Mouse (Mus musculus): ENCODE measurements around the gene Hcrt. TPM values are rescaled to one million over a fixed set of nuclear protein-coding genes. Genes with fewer than 3 reads are reported as not detected.

The Hcrt gene
- polyA plus RNA-seq, 1 experiment from 2014 or later, result 0.26 TPM

GRCm38 (mm10) chr11:100745085-100745484 lies 17.6 kb downstream of the Hcrt start:
- no peaks in the 10 kb centered on the region for H3K9me3 ChIP-seq (replicated peaks)
- 16% methylated on average over 6 of the region's 6 CpGs for WGBS
- H3K27me3 ChIP-seq (ENCODE audit: low read depth, poor library complexity, severe bottlenecking), result peaks cover 21% of the 10 kb centered on the region
- DNase-seq (ENCODE audit: low spot score), result peak; percentile 45
- H3K4me3 ChIP-seq, result no peak overlapping the region
- no peak overlapping the region for H3K27ac ChIP-seq (replicated peaks)
- H3K4me1 ChIP-seq, result no peaks in the 10 kb centered on the region
- no peaks in the 10 kb centered on the region; the same call in 1 of the 2 replicates for H3K36me3 ChIP-seq

GRCm38 (mm10) chr11:100741348-100741747 lies 21.4 kb downstream of the Hcrt start:
- Histone ChIP-seq H3K9me3 (replicated peaks) (no peaks in the 10 kb centered on the region), H3K27ac (replicated peaks) (no peak overlapping the region), H3K27me3 (ENCODE audit: low read depth, poor library complexity, severe bottlenecking) (no peaks in the 10 kb centered on the region), H3K4me3 (no peak overlapping the region), H3K4me1 (peaks cover 20% of the 10 kb centered on the region), H3K36me3 (no peaks in the 10 kb centered on the region)
- no peak for DNase-seq (ENCODE audit: low spot score)
- WGBS, result 78% methylated on average over 6 of the region's 6 CpGs

GRCm38 (mm10) chr11:100738749-100739148 lies 24.0 kb downstream of the Hcrt start:
- peaks cover 29% of the 10 kb centered on the region for H3K4me1 ChIP-seq
- no peak for DNase-seq (ENCODE audit: low spot score)
- no peaks in the 10 kb centered on the region for H3K27me3 ChIP-seq (ENCODE audit: low read depth, poor library complexity, severe bottlenecking)
- H3K9me3 ChIP-seq (replicated peaks), result no peaks in the 10 kb centered on the region
- 24% methylated on average over 5 of the region's 5 CpGs for WGBS
- H3K36me3 ChIP-seq, result peaks cover 14% of the 10 kb centered on the region
- H3K4me3 ChIP-seq, result peak overlapping the region; percentile 98
- peak overlapping the region; percentile 90 for H3K27ac ChIP-seq (replicated peaks)

- Histone ChIP-seq H3K27ac (replicated peaks) (peak within 1 kb of the TSS; percentile 90), H3K4me3 (peak within 1 kb of the TSS; percentile 98), H3K36me3 (peaks cover 20% of the 10 kb centered on the region), H3K4me1 (peaks cover 29% of the 10 kb centered on the region), H3K9me3 (replicated peaks) (no peaks in the 10 kb centered on the region), H3K27me3 (ENCODE audit: low read depth, poor library complexity, severe bottlenecking) (no peaks in the 10 kb centered on the region)
- peak; percentile 99 for DNase-seq (ENCODE audit: low spot score)
- WGBS, result under 1% methylated on average over 39 of the region's 39 CpGs
Observed at GRCm38 (mm10) chr11:100738066-100738604, 24.6 kb downstream of the Hcrt start, which contains the start of gene Rab5c. Gene Rab5c, minus strand, starts transcription at chr11:100738215.

GRCm38 (mm10) chr11:100737105-100737733 lies 25.5 kb downstream of the Hcrt start:
- 4% methylated on average over 13 of the region's 13 CpGs for WGBS

GRCm38 (mm10) chr11:100736746-100737080 lies 26.0 kb downstream of the Hcrt start:
- Histone ChIP-seq H3K4me1 (peaks cover 29% of the 10 kb centered on the region), H3K27me3 (ENCODE audit: low read depth, poor library complexity, severe bottlenecking) (no peaks in the 10 kb centered on the region), H3K36me3 (peaks cover 33% of the 10 kb centered on the region), H3K27ac (replicated peaks) (no peak overlapping the region), H3K9me3 (replicated peaks) (no peaks in the 10 kb centered on the region), H3K4me3 (peak overlapping the region; percentile 98)
- DNase-seq (ENCODE audit: low spot score), result no peak
- 82% methylated on average over 4 of the region's 4 CpGs for WGBS

More at GRCm38 (mm10) chr11:100737105-100737733, 25.5 kb downstream of the Hcrt start:
- H3K4me3 ChIP-seq, result peak overlapping the region; percentile 98
- DNase-seq (ENCODE audit: low spot score), result no peak
- peaks cover 28% of the 10 kb centered on the region for H3K36me3 ChIP-seq
- H3K27me3 ChIP-seq (ENCODE audit: low read depth, poor library complexity, severe bottlenecking), result no peaks in the 10 kb centered on the region
- no peaks in the 10 kb centered on the region for H3K9me3 ChIP-seq (replicated peaks)
- peaks cover 29% of the 10 kb centered on the region for H3K4me1 ChIP-seq
- peak overlapping the region; percentile 90 for H3K27ac ChIP-seq (replicated peaks)

GRCm38 (mm10) chr11:100735954-100736745 lies 26.6 kb downstream of the Hcrt start:
- H3K27ac ChIP-seq (replicated peaks), result no peak overlapping the region
- H3K4me1 ChIP-seq, result peaks cover 29% of the 10 kb centered on the region
- no peaks in the 10 kb centered on the region for H3K27me3 ChIP-seq (ENCODE audit: low read depth, poor library complexity, severe bottlenecking)
- 86% methylated on average over 14 of the region's 14 CpGs for WGBS
- H3K36me3 ChIP-seq, result peaks cover 35% of the 10 kb centered on the region
- no peak for DNase-seq (ENCODE audit: low spot score)
- no peaks in the 10 kb centered on the region for H3K9me3 ChIP-seq (replicated peaks)
- H3K4me3 ChIP-seq, result peak overlapping the region; percentile 98; the same call in 1 of the 2 replicates

GRCm38 (mm10) chr11:100735134-100735865 lies 27.4 kb downstream of the Hcrt start:
- peaks cover 35% of the 10 kb centered on the region for H3K36me3 ChIP-seq
- DNase-seq (ENCODE audit: low spot score), result no peak
- H3K27ac ChIP-seq (replicated peaks), result no peak overlapping the region
- peaks cover 29% of the 10 kb centered on the region for H3K4me1 ChIP-seq
- no peaks in the 10 kb centered on the region for H3K27me3 ChIP-seq (ENCODE audit: low read depth, poor library complexity, severe bottlenecking)
- H3K4me3 ChIP-seq, result peak overlapping the region; percentile 98; the same call in 1 of the 2 replicates
- H3K9me3 ChIP-seq (replicated peaks), result no peaks in the 10 kb centered on the region
- WGBS, result 92% methylated on average over 9 of the region's 9 CpGs

GRCm38 (mm10) chr11:100730477-100731205 lies 32.1 kb downstream of the Hcrt start:
- no peak for DNase-seq (ENCODE audit: low spot score)
- H3K4me3 ChIP-seq, result no peak overlapping the region

GRCm38 (mm10) chr11:100729976-100730375 lies 32.8 kb downstream of the Hcrt start:
- Histone ChIP-seq H3K27me3 (ENCODE audit: low read depth, poor library complexity, severe bottlenecking) (no peaks in the 10 kb centered on the region), H3K27ac (replicated peaks) (no peak overlapping the region), H3K9me3 (replicated peaks) (no peaks in the 10 kb centered on the region), H3K4me3 (no peak overlapping the region), H3K36me3 (peaks cover 57% of the 10 kb centered on the region), H3K4me1 (no peaks in the 10 kb centered on the region)
- DNase-seq (ENCODE audit: low spot score), result no peak
- 87% methylated on average over 4 of the region's 4 CpGs for whole genome bisulfite sequencing

More at GRCm38 (mm10) chr11:100730477-100731205, 32.1 kb downstream of the Hcrt start:
- Histone ChIP-seq H3K4me1 (peaks cover 2% of the 10 kb centered on the region; the same call in 1 of the 2 replicates), H3K27ac (replicated peaks) (no peak overlapping the region), H3K9me3 (replicated peaks) (no peaks in the 10 kb centered on the region), H3K36me3 (peaks cover 61% of the 10 kb centered on the region), H3K27me3 (ENCODE audit: low read depth, poor library complexity, severe bottlenecking) (no peaks in the 10 kb centered on the region)
- WGBS, result 90% methylated on average over 6 of the region's 6 CpGs

GRCm38 (mm10) chr11:100728601-100729000 lies 34.1 kb downstream of the Hcrt start:
- WGBS, result 87% methylated on average over 6 of the region's 6 CpGs
- Histone ChIP-seq H3K27ac (replicated peaks) (no peak overlapping the region), H3K4me3 (no peak overlapping the region), H3K9me3 (replicated peaks) (no peaks in the 10 kb centered on the region), H3K4me1 (peaks cover 3% of the 10 kb centered on the region; the same call in 1 of the 2 replicates), H3K36me3 (peaks cover 51% of the 10 kb centered on the region), H3K27me3 (ENCODE audit: low read depth, poor library complexity, severe bottlenecking) (no peaks in the 10 kb centered on the region)
- DNase-seq (ENCODE audit: low spot score), result no peak

GRCm38 (mm10) chr11:100727201-100727600 lies 35.5 kb downstream of the Hcrt start:
- Histone ChIP-seq H3K4me1 (peaks cover 9% of the 10 kb centered on the region), H3K27ac (replicated peaks) (no peak overlapping the region), H3K36me3 (peaks cover 38% of the 10 kb centered on the region), H3K27me3 (ENCODE audit: low read depth, poor library complexity, severe bottlenecking) (no peaks in the 10 kb centered on the region), H3K4me3 (no peak overlapping the region), H3K9me3 (replicated peaks) (no peaks in the 10 kb centered on the region)
- DNase-seq (ENCODE audit: low spot score), result no peak
- 99% methylated on average over 3 of the region's 3 CpGs for WGBS

Data from midbrain, embryonic 10.5 days (tissue).